Mouse (Mus musculus) MEL (cell line): Measurements from ENCODE around the gene Zfp212. TPM values are rescaled to one million over a fixed set of nuclear protein-coding genes. Genes with fewer than 3 reads are reported as not detected.

ENCODE experiments used
- DNase-seq: peaks from one replicate; pipeline ENCODE4 v3.0.0; 2011; ENCODE audit warnings: low read depth, low spot score
- H3K27ac ChIP-seq: 2 replicates; pipeline ENCODE4 v1.5.1; 2012; ENCODE audit warnings: low read depth, mild to moderate bottlenecking, control low read depth, low read length, moderate library complexity; ENCODE audit not compliant: control insufficient read depth
- H3K27me3 ChIP-seq, 2 experiments: fragments of 150-350 bp in 1 of 2; sonication (generic) in 1 of 2; 2 replicates each; pipeline ENCODE4 v1.6.1; 2012; ENCODE audit warnings: low read length in 2 of 2, mild to moderate bottlenecking in 2 of 2, improper control_type of control experiment in 1 of 2, moderate library complexity in 1 of 2; ENCODE audit not compliant: insufficient read depth in 2 of 2, control insufficient read depth in 1 of 2
- H3K36me3 ChIP-seq, 2 experiments: 2 replicates each; pipeline ENCODE4 v1.6.1; 2012 to 2014; ENCODE audit warnings: low read length in 2 of 2, improper control_type of control experiment in 1 of 2, inconsistent platforms in 1 of 2, mild to moderate bottlenecking in 1 of 2; ENCODE audit not compliant: insufficient read depth in 2 of 2, control insufficient read depth in 1 of 2
- H3K4me1 ChIP-seq, 2 experiments: fragments of 150-350 bp in 1 of 2; sonication (generic) in 1 of 2; 2 replicates each; pipeline ENCODE4 v1.6.1; 2012; ENCODE audit warnings: low read length in 2 of 2, improper control_type of control experiment in 1 of 2, mild to moderate bottlenecking in 1 of 2; ENCODE audit not compliant: insufficient read depth in 2 of 2, control insufficient read depth in 1 of 2
- H3K4me3 ChIP-seq, 2 experiments: fragments of 150-350 bp in 1 of 2; sonication (generic) in 1 of 2; 2 replicates each; pipeline ENCODE4 v1.5.1; 2012; ENCODE audit warnings: low read depth in 2 of 2, low read length in 2 of 2, mild to moderate bottlenecking in 2 of 2, moderate library complexity in 2 of 2, control low read depth in 1 of 2, improper control_type of control experiment in 1 of 2; ENCODE audit not compliant: control insufficient read depth in 1 of 2, insufficient read depth in 1 of 2
- H3K79me2 ChIP-seq: 2 replicates; pipeline ENCODE4 v1.6.1; 2012; ENCODE audit warnings: mild to moderate bottlenecking, low read length, moderate library complexity; ENCODE audit not compliant: control insufficient read depth, poor library complexity, insufficient read depth
- H3K9ac ChIP-seq: 2 replicates; pipeline ENCODE4 v1.6.1; 2012; ENCODE audit warnings: low read depth, mild to moderate bottlenecking, control low read depth, low read length, moderate library complexity; ENCODE audit not compliant: control insufficient read depth, poor library complexity, severe bottlenecking
- H3K9me3 ChIP-seq: fragments of 150-350 bp; sonication (generic); replicated peaks from 2 replicates; pipeline ENCODE4 v1.6.1; 2012; ENCODE audit warnings: mild to moderate bottlenecking, low read length, improper control_type of control experiment, moderate library complexity; ENCODE audit not compliant: insufficient read depth
- BHLHE40 ChIP-seq: IDR thresholded peaks from 2 replicates; pipeline ENCODE4 v1.6.1; 2012; ENCODE audit warnings: low read depth, mild to moderate bottlenecking, inconsistent platforms, low read length, improper control_type of control experiment, borderline replicate concordance
- CHD1 ChIP-seq: IDR thresholded peaks from 2 replicates; pipeline ENCODE4 v1.6.1; 2012; ENCODE audit warnings: low read depth, mild to moderate bottlenecking, inconsistent platforms, low read length, improper control_type of control experiment
- CHD2 ChIP-seq: IDR thresholded peaks from 2 replicates; pipeline ENCODE4 v1.6.1; 2011; ENCODE audit warnings: low read length, improper control_type of control experiment
- CTCF ChIP-seq, 3 experiments: IDR thresholded peaks in 2 of 3; conservative IDR thresholded peaks in 1 of 3; 2 replicates each; pipeline ENCODE4 v1.5.1; 2011 to 2012; ENCODE audit warnings: low read length in 3 of 3, low read depth in 2 of 3, mild to moderate bottlenecking in 2 of 3, improper control_type of control experiment in 1 of 3, inconsistent platforms in 1 of 3, mixed read lengths in 1 of 3, moderate library complexity in 1 of 3; ENCODE audit not compliant: control insufficient read depth in 1 of 3, insufficient read depth in 1 of 3, poor library complexity in 1 of 3, severe bottlenecking in 1 of 3
- E2F4 ChIP-seq: IDR thresholded peaks from 2 replicates; pipeline ENCODE4 v1.6.1; 2011; ENCODE audit warnings: low read depth, low read length, improper control_type of control experiment, borderline replicate concordance
- ELF1 ChIP-seq: IDR thresholded peaks from 2 replicates; pipeline ENCODE4 v1.6.1; 2014; ENCODE audit warnings: low read depth, mild to moderate bottlenecking, inconsistent platforms, low read length, improper control_type of control experiment, moderate library complexity
- EP300 ChIP-seq, 2 experiments: IDR thresholded peaks; 2 replicates each; pipeline ENCODE4 v1.6.1; 2011; ENCODE audit warnings: improper control_type of control experiment in 2 of 2, low read length in 2 of 2, low read depth in 1 of 2, mild to moderate bottlenecking in 1 of 2
- ETS1 ChIP-seq: IDR thresholded peaks from 2 replicates; pipeline ENCODE4 v1.6.1; 2012; ENCODE audit warnings: low read depth, mild to moderate bottlenecking, inconsistent platforms, low read length, improper control_type of control experiment, moderate library complexity
- GABPA ChIP-seq: IDR thresholded peaks from 2 replicates; pipeline ENCODE4 v1.6.1; 2012; ENCODE audit warnings: low read depth, mild to moderate bottlenecking, inconsistent platforms, low read length, improper control_type of control experiment, moderate library complexity
- GATA1 ChIP-seq: IDR thresholded peaks from 2 replicates; pipeline ENCODE4 v1.6.1; 2011; ENCODE audit warnings: low read depth, low read length, improper control_type of control experiment
- HCFC1 ChIP-seq: IDR thresholded peaks from 2 replicates; pipeline ENCODE4 v1.6.1; 2012; ENCODE audit warnings: low read depth, mild to moderate bottlenecking, inconsistent platforms, low read length, improper control_type of control experiment, moderate library complexity
- JUND ChIP-seq: IDR thresholded peaks from 2 replicates; pipeline ENCODE4 v1.6.1; 2011; ENCODE audit warnings: low read depth, mild to moderate bottlenecking, improper control_type of control experiment, low read length
- KAT2A ChIP-seq: conservative IDR thresholded peaks from 2 replicates; pipeline ENCODE4 v1.6.1; 2012; ENCODE audit warnings: low read depth, low read length, improper control_type of control experiment, inconsistent platforms
- MAX ChIP-seq: IDR thresholded peaks from 2 replicates; pipeline ENCODE4 v1.6.1; 2011; ENCODE audit warnings: low read length, improper control_type of control experiment
- MAZ ChIP-seq: IDR thresholded peaks from 2 replicates; pipeline ENCODE4 v1.6.1; 2012; ENCODE audit warnings: low read depth, mild to moderate bottlenecking, inconsistent platforms, low read length, improper control_type of control experiment
- MEF2A ChIP-seq: IDR thresholded peaks from 2 replicates; pipeline ENCODE4 v1.6.1; 2014; ENCODE audit warnings: low read depth, mild to moderate bottlenecking, inconsistent platforms, low read length, improper control_type of control experiment; ENCODE audit not compliant: poor library complexity, insufficient replicate concordance, severe bottlenecking; ENCODE audit errors: extremely low read depth
- MXI1 ChIP-seq: IDR thresholded peaks from 2 replicates; pipeline ENCODE4 v1.6.1; 2011; ENCODE audit warnings: mild to moderate bottlenecking, low read depth, low read length, improper control_type of control experiment
- MYB ChIP-seq: IDR thresholded peaks from 2 replicates; pipeline ENCODE4 v1.6.1; 2011; ENCODE audit warnings: mild to moderate bottlenecking, low read depth, low read length, improper control_type of control experiment
- MYC ChIP-seq: IDR thresholded peaks from 2 replicates; pipeline ENCODE4 v1.6.1; 2011; ENCODE audit warnings: low read depth, mild to moderate bottlenecking, low read length, improper control_type of control experiment, moderate library complexity
- NRF1 ChIP-seq: IDR thresholded peaks from 2 replicates; pipeline ENCODE4 v1.6.1; 2014; ENCODE audit warnings: low read depth, mild to moderate bottlenecking, inconsistent platforms, low read length, improper control_type of control experiment, moderate library complexity; ENCODE audit not compliant: poor library complexity, insufficient read depth, severe bottlenecking
- POLR2A ChIP-seq, 2 experiments: IDR thresholded peaks; 2 replicates each; pipeline ENCODE4 v1.6.1; 2011 to 2012; ENCODE audit warnings: low read length in 2 of 2, mild to moderate bottlenecking in 2 of 2, control low read depth in 1 of 2, improper control_type of control experiment in 1 of 2, low read depth in 1 of 2, moderate library complexity in 1 of 2; ENCODE audit not compliant: control insufficient read depth in 1 of 2, insufficient read depth in 1 of 2, poor library complexity in 1 of 2
- POLR2AphosphoS2 ChIP-seq: IDR thresholded peaks from 2 replicates; pipeline ENCODE4 v1.6.1; 2011; ENCODE audit warnings: low read length, improper control_type of control experiment
- POLR2AphosphoS5 ChIP-seq: IDR thresholded peaks from 2 replicates; pipeline ENCODE4 v1.6.1; 2012; ENCODE audit warnings: low read depth, borderline replicate concordance, mild to moderate bottlenecking, inconsistent platforms, low read length, moderate library complexity, mixed read lengths
- RAD21 ChIP-seq: IDR thresholded peaks from 2 replicates; pipeline ENCODE4 v1.6.1; 2011; ENCODE audit warnings: mild to moderate bottlenecking, low read depth, low read length, improper control_type of control experiment
- SIN3A ChIP-seq: IDR thresholded peaks from 2 replicates; pipeline ENCODE4 v1.6.1; 2012; ENCODE audit warnings: low read length, improper control_type of control experiment, inconsistent platforms
- SMC3 ChIP-seq: IDR thresholded peaks from 2 replicates; pipeline ENCODE4 v1.6.1; 2011; ENCODE audit warnings: low read depth, low read length, improper control_type of control experiment
- TAL1 ChIP-seq: IDR thresholded peaks from 2 replicates; pipeline ENCODE4 v1.6.1; 2012; ENCODE audit warnings: mild to moderate bottlenecking, inconsistent platforms, low read length, moderate library complexity, mixed read lengths
- TCF12 ChIP-seq: IDR thresholded peaks from 2 replicates; pipeline ENCODE4 v1.6.1; 2014; ENCODE audit warnings: low read depth, mild to moderate bottlenecking, inconsistent platforms, low read length, improper control_type of control experiment, moderate library complexity
- UBTF ChIP-seq: IDR thresholded peaks from 2 replicates; pipeline ENCODE4 v1.6.1; 2012; ENCODE audit warnings: low read depth, mild to moderate bottlenecking, inconsistent platforms, low read length, improper control_type of control experiment, moderate library complexity, borderline replicate concordance; ENCODE audit not compliant: insufficient read depth
- USF1 ChIP-seq: IDR thresholded peaks from 2 replicates; pipeline ENCODE4 v1.6.1; 2014; ENCODE audit warnings: low read depth, mild to moderate bottlenecking, inconsistent platforms, low read length, improper control_type of control experiment, moderate library complexity
- USF2 ChIP-seq, 2 experiments: IDR thresholded peaks; 2 replicates each; pipeline ENCODE4 v1.6.1; 2011 to 2012; ENCODE audit warnings: improper control_type of control experiment in 2 of 2, low read length in 2 of 2, borderline replicate concordance in 1 of 2, inconsistent platforms in 1 of 2, low read depth in 1 of 2, mild to moderate bottlenecking in 1 of 2; ENCODE audit not compliant: insufficient read depth in 1 of 2
- ZMIZ1 ChIP-seq: IDR thresholded peaks from 2 replicates; pipeline ENCODE4 v1.6.1; 2012; ENCODE audit warnings: low read depth, mild to moderate bottlenecking, inconsistent platforms, low read length, improper control_type of control experiment, moderate library complexity
- ZNF384 ChIP-seq: IDR thresholded peaks from 2 replicates; pipeline ENCODE4 v1.6.1; 2012; ENCODE audit warnings: low read depth, mild to moderate bottlenecking, inconsistent platforms, low read length, improper control_type of control experiment
- polyA plus RNA-seq, 2 experiments: library from polyadenylated mRNA; stranded (reverse) in 1 of 2; unstranded in 1 of 2; fragments of >175 nt in 1 of 2; fragments of >200 nt in 1 of 2; gene quantifications; 2 replicates each; pipeline versions ENCODE4 v1.2.1 to v1.2.4; 2012; ENCODE audit warnings: low replicate concordance in 2 of 2, low read depth in 1 of 2; ENCODE audit not compliant: insufficient read length in 2 of 2, insufficient read depth in 1 of 2, missing spikeins in 1 of 2
- total RNA-seq: library from RNA; depleted of rRNA; stranded (reverse); fragments of 300-350 nt; gene quantifications from 2 replicates; pipeline ENCODE4 v1.2.3, GENCODE M21; 2012; rRNA removed

Zfp212 gene
- 7.1 and 7.4 TPM in 2 replicates for total RNA-seq
- 10 to 100 TPM in 1 of 2 experiments, not detected in 1; 17.5 TPM for polyA plus RNA-seq

DNA sequence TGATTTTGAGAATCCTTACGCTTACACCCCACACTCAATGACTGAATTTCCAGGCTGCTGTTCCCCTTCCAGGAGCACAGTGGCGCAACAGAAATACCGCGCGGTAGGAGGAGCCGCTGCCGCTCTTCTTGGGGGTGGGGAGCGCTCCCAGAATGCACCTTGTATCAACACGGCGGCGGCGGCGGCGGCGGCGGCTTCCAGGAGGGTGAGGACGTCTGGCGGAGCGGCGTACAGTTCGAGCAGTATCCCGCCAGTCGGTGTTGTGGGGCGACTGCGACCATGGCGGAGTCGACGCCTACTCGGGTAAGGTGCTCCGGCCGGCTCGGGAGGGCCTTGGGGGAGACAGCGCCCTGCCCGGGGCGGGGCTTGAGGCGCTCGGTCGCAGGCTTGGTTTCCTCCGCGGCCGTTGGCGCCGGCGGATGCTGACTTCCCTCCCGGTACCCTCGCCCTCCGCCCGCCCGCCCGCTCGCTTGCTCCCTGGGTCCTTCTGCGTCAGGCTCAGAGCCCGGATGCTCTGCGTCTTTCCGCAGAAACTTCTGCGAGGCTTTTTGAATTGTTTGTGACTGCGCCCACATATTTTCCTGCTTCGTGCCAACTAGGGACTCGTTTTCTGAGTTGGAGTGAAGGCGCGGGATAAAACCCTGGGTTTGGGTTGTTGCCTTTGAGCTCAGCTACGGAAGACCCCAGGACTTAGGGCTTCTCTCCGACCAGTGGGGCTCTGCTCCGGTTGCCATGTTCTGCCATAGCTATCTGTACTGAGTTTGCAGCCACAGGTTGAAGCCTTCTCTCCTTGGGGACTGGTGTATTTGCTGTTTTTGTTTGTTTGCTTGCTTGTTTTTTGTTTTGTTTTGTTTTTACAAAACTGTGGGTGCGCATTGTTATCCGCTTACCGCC lies at the start of gene Zfp212:
Zfp212 (plus strand) TSS at position 30 of the 894 bp plus-strand sequence.
- Histone ChIP-seq H3K79me2 (peaks cover 31% of the 10 kb centered on the region), H3K27ac (peak within 1 kb of the TSS; percentile 92), H3K36me3 (peaks cover 0 to 25% of the 10 kb centered on the region in 2 experiments; a peak in 3 of 4 replicates), H3K9ac (peak within 1 kb of the TSS; percentile 93), H3K4me3 (peak within 1 kb of the TSS; percentile 78 to 91), H3K9me3 (no peaks in the 10 kb centered on the region), H3K4me1 (peaks cover 11 to 27% of the 10 kb centered on the region in 2 experiments; a peak in 3 of 4 replicates), H3K27me3 (no peaks in the 10 kb centered on the region)
- DNase-seq: peak; percentile 95
- TF ChIP-seq TAL1: no peak
- no peak; the same call in 1 of the 2 replicates for TF ChIP-seq ZMIZ1
- no peak for TF ChIP-seq MAZ
- no peak for TF ChIP-seq ETS1
- TF ChIP-seq USF1: 0 out of 2 replicates have a peak, but pooled peaks have one; percentile 11
- no peak for TF ChIP-seq ELF1
- peak; percentile 75 to 80 for TF ChIP-seq POLR2A (IDR thresholded peaks at IDR 0.05; ENCODE audit: control insufficient read depth in 1 of 2, insufficient read depth in 1 of 2, low read depth in 1 of 2, low read length in 2 of 2, poor library complexity in 1 of 2)
- peak in 2 of 3 experiments; percentile 69 to 71; a peak in 4 of 6 replicates for TF ChIP-seq CTCF (IDR thresholded peaks at IDR 0.05 in 2 of 3, conservative IDR thresholded peaks at IDR 0.05 in 1 of 3; ENCODE audit: control insufficient read depth in 1 of 3, insufficient read depth in 1 of 3, low read depth in 2 of 3, low read length in 3 of 3, poor library complexity in 1 of 3, severe bottlenecking in 1 of 3)
- peak; percentile 88 for TF ChIP-seq HCFC1
- TF ChIP-seq USF2 (IDR thresholded peaks at IDR 0.05; ENCODE audit: borderline replicate concordance in 1 of 2, insufficient read depth in 1 of 2, low read depth in 1 of 2, low read length in 2 of 2): no peak
- peak; percentile 74; the same call in 1 of the 2 replicates for TF ChIP-seq MXI1
- no peak for TF ChIP-seq POLR2AphosphoS5
- no peak for TF ChIP-seq GATA1
- no peak for TF ChIP-seq MYB
- TF ChIP-seq KAT2A: no peak; the same call in 1 of the 2 replicates
- TF ChIP-seq SIN3A: peak; percentile 67; the same call in 1 of the 2 replicates
- TF ChIP-seq BHLHE40: no peak
- TF ChIP-seq SMC3: no peak; the same call in 1 of the 2 replicates
- TF ChIP-seq ZNF384: no peak
- no peak for TF ChIP-seq RAD21
- peak; percentile 92; the same call in 1 of the 2 replicates for TF ChIP-seq UBTF
- no peak for TF ChIP-seq CHD2
- TF ChIP-seq EP300 (IDR thresholded peaks at IDR 0.05; ENCODE audit: low read depth in 1 of 2, low read length in 2 of 2): no peak
- 0 out of 2 replicates have a peak, but pooled peaks have one; percentile 3 for TF ChIP-seq MYC
- no peak for TF ChIP-seq E2F4
- TF ChIP-seq POLR2AphosphoS2: peak; percentile 54; the same call in 1 of the 2 replicates
- peak; percentile 56 for TF ChIP-seq TCF12
- TF ChIP-seq NRF1: no peak
- TF ChIP-seq MAX: no peak
- no peak for TF ChIP-seq JUND
- 0 out of 2 replicates have a peak, but pooled peaks have one; percentile 29 for TF ChIP-seq CHD1
- no peak; the same call in 1 of the 2 replicates for TF ChIP-seq GABPA
- TF ChIP-seq MEF2A: no peak
